Mouse (Mus musculus) forebrain, postnatal 0 days (tissue): ENCODE results near the gene Cnot6. TPM values are rescaled to one million over a fixed set of nuclear protein-coding genes. Genes with fewer than 3 reads are reported as not detected.
A peak's percentile ranks its signal among the peaks of the same experiment; 100 is the strongest.

Experiments used
- ATAC-seq: fragments of 200-750 bp; cut with Nextera tagmentation; 2 replicates; pipeline ENCODE4 v1.8.0; 2017; ENCODE audit warnings: mild to moderate bottlenecking, moderate library complexity
- DNase-seq: peaks from one replicate; pipeline ENCODE4 v3.0.0-alpha.2; 2015
- H3K27ac ChIP-seq: fragments of 300-500 bp; sonication (generic); 2 replicates; pipeline ENCODE4 v1.5.1; 2014; ENCODE audit warnings: low read depth, mild to moderate bottlenecking, antibody characterized with exemption, low read length, moderate library complexity, mixed read lengths
- H3K27me3 ChIP-seq: fragments of 300-500 bp; sonication (generic); 2 replicates; pipeline ENCODE4 v1.6.1; 2014; ENCODE audit warnings: mild to moderate bottlenecking, low read length, mixed read lengths; ENCODE audit not compliant: insufficient read depth
- H3K36me3 ChIP-seq: fragments of 300-500 bp; sonication (generic); 2 replicates; pipeline ENCODE4 v1.6.1; 2014; ENCODE audit warnings: mild to moderate bottlenecking, moderate library complexity; ENCODE audit not compliant: insufficient read depth
- H3K4me1 ChIP-seq: fragments of 300-500 bp; sonication (generic); 2 replicates; pipeline ENCODE4 v1.6.1; 2014; ENCODE audit warnings: antibody characterized with exemption; ENCODE audit not compliant: insufficient read depth
- H3K4me2 ChIP-seq: fragments of 300-500 bp; sonication (generic); 2 replicates; pipeline ENCODE4 v1.6.1; 2014; ENCODE audit warnings: low read depth, mild to moderate bottlenecking, moderate library complexity
- H3K4me3 ChIP-seq: fragments of 300-500 bp; sonication (generic); 2 replicates; pipeline ENCODE4 v1.5.1; 2014; ENCODE audit warnings: low read depth, low read length, mixed read lengths
- H3K9ac ChIP-seq: fragments of 300-500 bp; sonication (generic); 2 replicates; pipeline ENCODE4 v1.6.1; 2014; ENCODE audit warnings: mild to moderate bottlenecking
- H3K9me3 ChIP-seq: fragments of 300-500 bp; sonication (generic); 2 replicates; pipeline ENCODE4 v1.6.1; 2016; ENCODE audit warnings: low read length
- CTCF ChIP-seq: sonication (generic); IDR thresholded peaks from 2 replicates; pipeline ENCODE4 v1.5.1; 2016; ENCODE audit warnings: antibody characterized with exemption, control low read depth, low read depth
- WGBS: fragments of 180-500 bp; shearing (Covaris S2); extraction: QIAGEN DNeasy Blood & Tissue Kit; methylation state at CpG from one replicate; pipeline ENCODE4 v1.1.7; 2014; 5-methylcytosine and 5-hydroxymethylcytosine counted together
- polyA plus RNA-seq: library from polyadenylated mRNA; unstranded; fragments of >200 nt; fragmentation: Nextera tagmentation; extraction: Ambion mirVana; gene quantifications from 2 replicates; pipeline ENCODE4 v1.2.1, GENCODE M21; 2015
- total RNA-seq: library from RNA; depleted of rRNA; stranded (reverse); fragments of >200 nt; gene quantifications from 2 replicates; pipeline ENCODE4 v1.2.3, GENCODE M21; 2014; rRNA removed

The Cnot6 gene
- total RNA-seq (45.4 and 63.9 TPM in 2 replicates), polyA plus RNA-seq (19.4 and 31.9 TPM in 2 replicates)

DNA sequence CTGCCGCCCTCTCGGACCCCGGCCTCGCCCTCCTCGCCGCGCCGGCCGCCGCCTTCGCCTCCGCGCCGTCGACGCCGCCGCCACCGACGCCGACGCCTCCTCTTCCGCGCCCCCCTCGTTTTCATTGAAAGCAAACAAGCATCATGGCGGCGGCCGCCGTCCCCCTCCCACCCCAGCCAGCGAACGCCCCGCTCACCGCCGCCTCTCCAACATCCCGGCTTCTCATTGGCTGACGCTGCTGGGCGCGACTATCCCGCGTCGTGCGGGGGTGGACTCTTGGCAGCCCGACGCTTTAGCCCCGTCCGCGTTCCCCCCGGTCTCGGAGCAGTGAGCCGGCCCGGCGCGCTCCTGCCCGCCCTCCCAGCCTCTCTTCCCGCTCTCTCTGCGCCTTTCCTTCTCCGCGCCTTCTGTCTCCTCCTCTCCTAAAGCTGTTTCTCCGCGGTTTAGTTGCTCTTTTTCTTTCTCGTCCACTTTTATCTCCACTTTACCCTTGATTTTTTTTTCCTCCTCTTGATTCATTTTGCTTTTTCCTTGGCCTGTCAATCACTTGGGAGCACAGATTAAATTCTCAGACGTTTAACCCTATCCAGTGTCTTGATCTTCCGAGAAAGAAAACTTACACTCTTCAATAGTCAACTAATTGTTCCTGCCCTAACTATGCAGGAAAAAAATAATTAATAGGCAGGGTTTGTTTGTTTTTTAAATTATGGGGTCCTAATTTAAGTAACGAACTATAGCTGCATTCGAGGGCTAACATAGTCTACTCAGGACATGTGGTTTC, at the start of gene Cnot6:
Cnot6 (minus strand) TSS at position 169 of the 781 bp plus-strand sequence.
- peak within 1 kb of the TSS; percentile 98 for H3K9ac ChIP-seq
- WGBS: 1% methylated on average over 56 of the region's 65 CpGs
- H3K4me1 ChIP-seq: peaks cover 21% of the 10 kb centered on the region

DNA sequence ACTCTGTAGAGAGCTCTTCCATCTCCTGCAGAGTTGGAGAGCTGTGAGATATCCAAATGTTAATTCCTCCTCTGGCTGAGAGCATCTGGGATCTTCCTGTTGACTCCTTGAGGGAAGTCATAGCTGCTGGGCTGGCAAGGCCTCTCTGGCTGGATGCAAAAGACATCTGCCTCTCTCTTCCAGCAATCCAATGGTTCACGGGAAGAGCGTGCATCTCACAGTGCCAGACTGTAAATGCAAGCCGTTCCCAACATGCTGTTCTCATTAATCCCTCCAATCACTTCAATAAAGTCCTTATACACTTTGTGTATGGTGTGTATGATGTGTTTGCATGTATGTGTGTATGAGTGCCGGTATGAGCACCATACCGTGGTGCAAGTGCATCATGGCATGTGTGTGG, 48.6 kb upstream of the Cnot6 start:
- no peaks in the 10 kb centered on the region for H3K9me3 ChIP-seq
- no peaks in the 10 kb centered on the region for H3K36me3 ChIP-seq
- H3K4me2 ChIP-seq: no peak overlapping the region
- ATAC-seq: peak; percentile 40; the same call in 1 of the 2 replicates
- no peak overlapping the region for H3K27ac ChIP-seq
- 83% methylated on average over 5 of the region's 5 CpGs for WGBS
- DNase-seq: peak; percentile 4
- no peaks in the 10 kb centered on the region for H3K4me1 ChIP-seq
- no peak overlapping the region for H3K9ac ChIP-seq
- no peak for TF ChIP-seq CTCF
- H3K4me3 ChIP-seq: no peak overlapping the region
- no peaks in the 10 kb centered on the region for H3K27me3 ChIP-seq

More for the DNA sequence above, at the start of gene Cnot6:
- H3K27ac ChIP-seq: peak within 1 kb of the TSS; percentile 95
- ATAC-seq (peak; percentile 98), DNase-seq (peak; percentile 99)
- no peaks in the 10 kb centered on the region for H3K9me3 ChIP-seq
- H3K4me3 ChIP-seq: peak within 1 kb of the TSS; percentile 88
- H3K4me2 ChIP-seq: peak within 1 kb of the TSS; percentile 61
- TF ChIP-seq CTCF: no peak
- no peaks in the 10 kb centered on the region for H3K36me3 ChIP-seq
- H3K27me3 ChIP-seq: no peaks in the 10 kb centered on the region

DNA sequence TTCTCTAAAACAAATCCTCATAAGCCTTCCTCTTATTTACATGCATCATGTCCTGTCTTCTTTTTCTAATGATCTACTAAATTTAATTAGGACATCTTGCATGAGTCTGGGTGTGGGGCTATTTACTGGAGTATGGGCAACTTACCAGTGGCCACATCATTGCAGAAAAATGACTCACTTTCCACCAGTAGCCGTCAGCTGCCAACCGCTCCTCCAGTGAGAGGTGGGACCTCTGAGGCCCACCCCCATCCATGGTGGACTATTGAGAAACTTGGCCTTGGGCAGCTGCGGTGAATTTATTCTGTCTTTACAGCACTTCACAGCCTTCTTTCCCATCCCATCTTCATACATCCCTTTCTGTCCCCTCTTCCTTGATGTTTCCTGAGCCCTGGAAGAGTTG, 45.6 kb upstream of the Cnot6 start:
- Histone ChIP-seq H3K4me2 (no peak overlapping the region), H3K9ac (no peak overlapping the region), H3K4me1 (no peaks in the 10 kb centered on the region), H3K36me3 (no peaks in the 10 kb centered on the region), H3K27ac (no peak overlapping the region), H3K27me3 (no peaks in the 10 kb centered on the region), H3K9me3 (no peaks in the 10 kb centered on the region), H3K4me3 (no peak overlapping the region)
- DNase-seq: no peak
- ATAC-seq: no peak
- 93% methylated on average over 3 of the region's 3 CpGs for WGBS
- no peak for TF ChIP-seq CTCF

DNA sequence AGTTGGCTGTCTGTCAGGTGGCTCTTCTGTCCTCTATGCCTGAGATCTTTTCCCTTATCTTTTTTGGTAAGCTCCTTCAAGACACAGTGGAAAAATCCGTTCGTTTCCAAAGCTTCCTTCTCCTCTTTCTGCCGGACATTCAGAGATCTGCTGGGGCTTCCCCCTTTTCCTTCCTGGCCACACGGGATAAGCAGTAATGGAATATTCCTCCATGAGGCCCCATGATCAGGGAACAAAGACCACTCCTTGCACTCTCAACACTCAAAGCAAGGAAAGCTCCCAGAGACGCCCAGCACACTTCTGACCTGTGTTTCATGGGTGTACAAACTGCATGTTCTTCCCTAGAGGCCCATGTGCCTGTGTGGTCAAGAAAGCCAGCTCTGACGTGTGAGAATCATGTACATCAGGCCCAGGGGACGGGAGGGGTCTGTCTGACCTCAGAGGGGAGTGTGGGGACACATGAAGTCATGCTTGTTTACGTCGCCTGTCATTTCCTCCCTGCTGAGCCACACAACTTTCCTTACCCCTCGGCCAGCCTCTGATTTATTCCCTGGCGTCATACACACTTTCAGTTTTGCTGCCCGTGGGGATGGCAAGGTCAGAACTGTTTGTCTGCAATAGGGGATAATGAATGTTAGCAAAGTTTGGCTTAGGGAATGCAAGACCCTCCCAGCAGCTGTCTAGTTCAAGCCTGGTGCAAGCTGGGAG, 42.6 kb upstream of the Cnot6 start:
- no peaks in the 10 kb centered on the region for H3K27me3 ChIP-seq
- 63% methylated on average over 12 of the region's 12 CpGs for WGBS
- no peak for ATAC-seq
- H3K4me1 ChIP-seq: no peaks in the 10 kb centered on the region
- DNase-seq: no peak
- H3K9ac ChIP-seq: no peak overlapping the region
- H3K36me3 ChIP-seq: no peaks in the 10 kb centered on the region
- H3K4me3 ChIP-seq: no peak overlapping the region
- no peak overlapping the region for H3K27ac ChIP-seq
- no peak for TF ChIP-seq CTCF
- no peaks in the 10 kb centered on the region for H3K9me3 ChIP-seq
- no peak overlapping the region for H3K4me2 ChIP-seq

DNA sequence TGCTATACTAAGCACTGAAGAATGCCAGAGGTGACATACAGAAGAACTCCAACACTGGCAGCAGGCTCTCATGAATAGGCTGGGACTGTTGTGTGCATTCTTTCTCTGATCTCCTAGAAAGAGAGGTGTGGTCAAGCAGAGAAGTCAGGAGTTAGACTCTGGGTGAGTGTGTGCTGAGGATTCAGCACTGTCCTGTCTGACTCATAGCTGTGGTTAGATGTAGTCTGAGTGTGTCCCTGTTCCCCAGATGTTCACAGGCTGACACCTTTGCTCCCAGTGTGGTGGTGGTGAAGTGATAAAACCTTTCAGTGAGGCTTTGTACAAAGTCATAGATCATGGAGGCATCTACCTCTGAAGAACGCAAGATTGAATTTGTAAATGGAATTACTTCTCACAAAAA, 34.2 kb upstream of the Cnot6 start:
- Histone ChIP-seq H3K9ac (no peak overlapping the region), H3K27ac (no peak overlapping the region)
- 97% methylated on average over 1 of the region's 1 CpGs for WGBS

DNA sequence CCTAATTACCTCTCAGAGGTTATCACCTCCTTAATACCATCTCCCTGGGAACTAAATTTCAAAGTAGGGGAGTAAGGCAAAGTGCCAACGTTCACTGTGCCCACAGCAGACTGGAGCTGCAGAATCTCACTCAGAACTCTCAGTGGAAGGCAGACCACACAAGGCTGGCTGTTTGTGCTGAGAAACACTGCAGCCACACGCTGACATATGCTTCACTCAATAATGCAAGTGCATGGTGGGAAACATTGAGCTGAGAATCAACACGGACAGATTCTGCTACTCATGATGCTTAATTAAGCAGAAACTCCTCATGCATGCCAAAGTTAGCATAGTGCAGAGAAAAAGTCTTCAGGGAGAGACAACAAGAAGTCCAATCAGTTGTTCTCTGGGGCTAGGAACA, 33.3 kb upstream of the Cnot6 start:
- no peak overlapping the region for H3K4me3 ChIP-seq
- peaks cover 9% of the 10 kb centered on the region for H3K9me3 ChIP-seq
- no peak overlapping the region for H3K4me2 ChIP-seq
- TF ChIP-seq CTCF: no peak
- H3K27me3 ChIP-seq: no peaks in the 10 kb centered on the region; the same call in 1 of the 2 replicates
- no peak overlapping the region for H3K27ac ChIP-seq
- 26% methylated on average over 3 of the region's 3 CpGs for WGBS
- DNase-seq (peak; percentile 30), ATAC-seq (peak; percentile 60; the same call in 1 of the 2 replicates)
- H3K4me1 ChIP-seq: no peaks in the 10 kb centered on the region
- no peaks in the 10 kb centered on the region for H3K36me3 ChIP-seq
- H3K9ac ChIP-seq: no peak overlapping the region

More for the DNA sequence above, 34.2 kb upstream of the Cnot6 start:
- peaks cover 9% of the 10 kb centered on the region for H3K9me3 ChIP-seq
- H3K36me3 ChIP-seq: no peaks in the 10 kb centered on the region
- H3K4me2 ChIP-seq: no peak overlapping the region
- no peaks in the 10 kb centered on the region; the same call in 1 of the 2 replicates for H3K27me3 ChIP-seq
- ATAC-seq (no peak), DNase-seq (no peak)
- TF ChIP-seq CTCF: no peak
- no peaks in the 10 kb centered on the region for H3K4me1 ChIP-seq
- no peak overlapping the region for H3K4me3 ChIP-seq

DNA sequence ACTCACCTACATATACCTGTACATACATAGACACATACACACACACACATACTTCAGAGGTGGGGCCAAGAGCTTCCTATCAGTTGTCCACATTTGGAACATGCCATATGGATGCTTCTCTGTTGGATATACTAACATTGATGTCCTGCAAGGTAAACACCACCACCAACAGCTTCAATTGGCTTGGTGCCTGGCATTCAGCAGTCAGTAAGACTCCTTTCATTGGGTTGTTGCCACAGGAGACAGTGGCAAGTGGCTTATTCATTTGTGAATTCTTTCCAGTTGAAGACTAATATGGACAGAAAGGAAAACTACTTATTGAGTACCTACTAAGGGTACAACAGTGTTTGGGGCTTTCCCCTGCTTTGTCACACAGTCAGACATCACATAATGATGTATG, 32.5 kb upstream of the Cnot6 start:
- H3K4me3 ChIP-seq: no peak overlapping the region
- H3K4me2 ChIP-seq: no peak overlapping the region
- no peak overlapping the region for H3K27ac ChIP-seq
- DNase-seq (no peak), ATAC-seq (no peak)
- H3K4me1 ChIP-seq: no peaks in the 10 kb centered on the region
- no peak overlapping the region for H3K9ac ChIP-seq
- no peaks in the 10 kb centered on the region; the same call in 1 of the 2 replicates for H3K27me3 ChIP-seq
- no peaks in the 10 kb centered on the region for H3K36me3 ChIP-seq
- TF ChIP-seq CTCF: no peak
- peaks cover 9% of the 10 kb centered on the region for H3K9me3 ChIP-seq
